Mouse (Mus musculus) kidney, postnatal 14 days (tissue): ENCODE data around the gene Cadps.

ENCODE experiments used
- DNase-seq: peaks from one replicate; pipeline ENCODE4 v3.0.0; 2022; ENCODE audit warnings: mixed read lengths

The Cadps gene

GRCm38 (mm10) chr14:12338811-12339565 is 483.9 kb downstream of the Cadps start:
- no peak for DNase-seq

- no peak for DNase-seq
Measured at GRCm38 (mm10) chr14:12337998-12338809, 484.7 kb downstream of the Cadps start.

- DNase-seq: no peak
Measured at GRCm38 (mm10) chr14:12337421-12337997, 485.4 kb downstream of the Cadps start.

GRCm38 (mm10) chr14:12334925-12335324 is 488.0 kb downstream of the Cadps start:
- no peak for DNase-seq

GRCm38 (mm10) chr14:12333622-12334021 is 489.3 kb downstream of the Cadps start:
- DNase-seq: no peak
